Mouse (Mus musculus) mesoderm, embryonic 11.5 days (tissue): Measurements from ENCODE around the gene Sephs2.
A peak's percentile ranks its signal among the peaks of the same experiment; 100 is the strongest.

Experiments
- DNase-seq: peaks from one replicate; pipeline ENCODE4 v3.0.0-alpha.2; 2012; ENCODE audit warnings: low read depth, low spot score

Sephs2 gene

GRCm38 (mm10) chr7:127233368-127233749 lies 40.5 kb downstream of the Sephs2 start:
- DNase-seq, result no peak

GRCm38 (mm10) chr7:127232622-127233367 lies 41.1 kb downstream of the Sephs2 start, which contains the start of the genes Zfp553 and Sept1:
Zfp553 (plus strand) TSS chr7:127233061.
Sept1 (minus strand) TSS chr7:127233130.
- DNase-seq, result peak; percentile 86

- DNase-seq, result no peak
Measured at GRCm38 (mm10) chr7:127231826-127232621, 41.8 kb downstream of the Sephs2 start.

- no peak for DNase-seq
Measured at GRCm38 (mm10) chr7:127231376-127231775, 42.5 kb downstream of the Sephs2 start.

GRCm38 (mm10) chr7:127228615-127229303 lies 45.1 kb downstream of the Sephs2 start:
- DNase-seq, result peak; percentile 78

- no peak for DNase-seq
Measured at GRCm38 (mm10) chr7:127225147-127225995, 48.5 kb downstream of the Sephs2 start.

GRCm38 (mm10) chr7:127224616-127225015 lies 49.2 kb downstream of the Sephs2 start:
- DNase-seq, result no peak

- no peak for DNase-seq
Measured at GRCm38 (mm10) chr7:127223515-127224478, 50.1 kb downstream of the Sephs2 start.

GRCm38 (mm10) chr7:127223106-127223505 lies 50.7 kb downstream of the Sephs2 start:
- no peak for DNase-seq
